Mouse (Mus musculus) B cell, adult 2 months (primary cell): ENCODE data around the gene Fat1.

Experiments
- DNase-seq, 2 experiments: peaks; one replicate each; pipeline ENCODE4 v3.0.0; 2022

Gene Fat1

GRCm38 (mm10) chr8:45068759-45069386, 133.6 kb downstream of the Fat1 start, which contains the start of gene Mtnr1a:
Gene Mtnr1a, plus strand, starts transcription at chr8:45069137.
- DNase-seq: no peak

- DNase-seq: no peak
Measured at GRCm38 (mm10) chr8:45070949-45071348, 135.7 kb downstream of the Fat1 start.

- DNase-seq: no peak
Measured at GRCm38 (mm10) chr8:45080850-45081249, 145.6 kb downstream of the Fat1 start.

- no peak for DNase-seq
Measured at GRCm38 (mm10) chr8:45093599-45093998, 158.4 kb downstream of the Fat1 start.
